Comparison of ENCODE assay signal across 9 mouse cellular contexts in the genomic region with DNA sequence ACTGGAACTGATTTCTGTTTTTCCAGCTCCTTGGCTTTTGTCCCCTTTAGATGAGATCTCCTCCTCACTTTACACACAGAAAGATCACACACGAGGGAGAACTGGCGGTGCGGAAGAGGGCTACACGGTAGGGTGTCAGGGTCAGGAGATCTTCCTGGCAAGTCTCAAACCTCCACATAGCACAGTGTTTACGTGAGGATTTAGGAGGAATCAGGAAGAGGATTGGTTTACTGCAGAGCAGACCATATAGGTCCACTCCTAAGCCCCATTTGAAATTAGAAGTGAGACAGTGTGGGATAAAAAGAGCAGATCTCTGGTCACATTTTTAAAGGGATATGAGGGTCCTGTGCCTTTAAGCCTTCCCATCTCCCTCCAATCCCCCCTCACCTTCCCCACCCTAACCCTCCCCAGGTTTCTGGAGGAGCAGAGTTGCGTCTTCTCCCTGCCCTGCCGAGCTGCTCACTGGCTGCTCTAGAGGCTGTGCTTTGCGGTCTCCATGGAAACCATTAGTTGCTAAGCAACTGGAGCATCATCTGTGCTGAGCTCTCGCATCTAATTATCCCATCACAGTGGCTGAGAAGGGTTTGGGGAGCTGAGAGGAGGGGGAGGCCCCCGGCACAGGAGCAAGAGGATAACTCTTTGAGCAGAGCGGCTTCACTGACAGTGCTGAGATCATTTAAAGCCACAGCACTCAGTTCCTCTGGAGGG. TPM values are rescaled to one million over a fixed set of nuclear protein-coding genes. Genes with fewer than 3 reads are reported as not detected.
A peak's percentile ranks its signal among the peaks of the same experiment; 100 is the strongest.
DNase-seq lines count a peak whose midpoint lies in the region; ATAC-seq and TF ChIP-seq lines count a peak whose summit lies in the region.
"Had no signal": no experiment of that assay in that cellular context is flagged by ENCODE, and none has a peak within 500 bp of the region (broad histone marks: within the 10 kb centered on the region; RNA-seq: fewer than 3 reads in every experiment).

No protein-coding gene starts in this region.

- H3K36me3 ChIP-seq in forebrain, embryonic 11.5 days (ENCODE audit: control insufficient read depth, insufficient read depth, low read length): no peaks in the 10 kb centered on the region
- no peaks in the 10 kb centered on the region for H3K36me3 ChIP-seq in midbrain, embryonic 14.5 days (ENCODE audit: control insufficient read depth, insufficient read depth, low read length)

- peak overlapping the region; percentile 16 for H3K9ac ChIP-seq in forebrain, embryonic 11.5 days (ENCODE audit: low read length)
- H3K9ac ChIP-seq in midbrain, embryonic 14.5 days (replicated peaks; ENCODE audit: low read length): peak overlapping the region; percentile 37

- H3K9me3 ChIP-seq in forebrain, embryonic 11.5 days (ENCODE audit: control insufficient read depth, low read length): no peaks in the 10 kb centered on the region
- no peaks in the 10 kb centered on the region for H3K9me3 ChIP-seq in midbrain, embryonic 14.5 days (ENCODE audit: control insufficient read depth, low read length)

- peak; percentile 35 for DNase-seq in thymus, postnatal 4 days
- no peak for DNase-seq in thymus, postnatal 14 days
- DNase-seq in forebrain, embryonic 11.5 days (ENCODE audit: low spot score): peak; percentile 88
- peak; percentile 87 to 96 for DNase-seq in layer of hippocampus, adult 2 months (ENCODE audit: low spot score in 2 of 2)
- peak; percentile 98 for DNase-seq in midbrain, embryonic 14.5 days
- DNase-seq in urinary bladder, postnatal 10 days (ENCODE audit: low spot score): no peak
- DNase-seq in spleen, postnatal 4 days (ENCODE audit: low spot score in 2 of 2): no peak
- no peak for DNase-seq in thymus, postnatal 36 days

- H3K27me3 ChIP-seq in forebrain, embryonic 11.5 days (ENCODE audit: control insufficient read depth, insufficient read depth, low read length): no peaks in the 10 kb centered on the region
- H3K27me3 ChIP-seq in midbrain, embryonic 14.5 days (ENCODE audit: control insufficient read depth, insufficient read depth, low read length): no peaks in the 10 kb centered on the region

- peak; percentile 94 for ATAC-seq in forebrain, embryonic 11.5 days (replicated peaks; ENCODE audit: low FRiP score)
- peak; percentile 94 for ATAC-seq in midbrain, embryonic 14.5 days (ENCODE audit: low FRiP score, low TSS enrichment)

- peak overlapping the region; percentile 32; the same call in 1 of the 2 replicates for H3K4me2 ChIP-seq in forebrain, embryonic 11.5 days (ENCODE audit: low read depth, low read length, severe bottlenecking)
- H3K4me2 ChIP-seq in midbrain, embryonic 14.5 days (ENCODE audit: low read length): peak overlapping the region; percentile 53

- H3K27ac ChIP-seq in forebrain, embryonic 11.5 days (ENCODE audit: low read depth, low read length): peak overlapping the region; percentile 86
- peak overlapping the region; percentile 90 for H3K27ac ChIP-seq in layer of hippocampus, adult 2 months
- peak overlapping the region; percentile 93 for H3K27ac ChIP-seq in midbrain, embryonic 14.5 days (replicated peaks; ENCODE audit: low read depth, low read length)

- no peak for TF ChIP-seq CTCF in layer of hippocampus, adult 2 months (conservative IDR thresholded peaks at IDR 0.05)

- no peak overlapping the region for H3K4me3 ChIP-seq in forebrain, embryonic 11.5 days (ENCODE audit: low read depth, low read length)
- peak overlapping the region; percentile 43 for H3K4me3 ChIP-seq in layer of hippocampus, adult 2 months
- H3K4me3 ChIP-seq in midbrain, embryonic 14.5 days (replicated peaks; ENCODE audit: low read depth, low read length): peak overlapping the region; percentile 28

- H3K4me1 ChIP-seq in forebrain, embryonic 11.5 days (replicated peaks; ENCODE audit: control insufficient read depth, insufficient read depth, low read length): peaks cover 16% of the 10 kb centered on the region
- H3K4me1 ChIP-seq in midbrain, embryonic 14.5 days (ENCODE audit: control insufficient read depth, insufficient read depth, low read length): peaks cover 32% of the 10 kb centered on the region

- 1% methylated on average over 11 of the region's 11 CpGs for WGBS in forebrain, embryonic 11.5 days
- 0% methylated on average over 11 of the region's 11 CpGs for WGBS in midbrain, embryonic 14.5 days

RNA-seq across cellular contexts. Expression of gene Upk2, which starts 2.4 kb away (rescaled TPM):
- not detected in 2 replicates for polyA plus RNA-seq in forebrain, embryonic 11.5 days (2014; fragmentation: Nextera tagmentation; extraction: Ambion mirVana)
- total RNA-seq in layer of hippocampus, adult 2 months (2021): not detected
- not detected in 2 replicates for polyA plus RNA-seq in midbrain, embryonic 14.5 days (2014; fragmentation: Nextera tagmentation; extraction: Ambion mirVana)
- total RNA-seq: liver, adult 2 months had no signal
- polyA plus RNA-seq: liver, adult 2 months had no signal

RNA-seq across cellular contexts. Expression of gene Foxr1, which starts 16.3 kb away (rescaled TPM):
- not detected in 2 replicates for polyA plus RNA-seq in forebrain, embryonic 11.5 days (2014; fragmentation: Nextera tagmentation; extraction: Ambion mirVana)
- total RNA-seq in layer of hippocampus, adult 2 months (2021): not detected
- polyA plus RNA-seq in midbrain, embryonic 14.5 days (2014; fragmentation: Nextera tagmentation; extraction: Ambion mirVana): not detected in 2 replicates
- total RNA-seq: liver, adult 2 months had no signal
- polyA plus RNA-seq: liver, adult 2 months had no signal

RNA-seq across cellular contexts. Expression of gene Bcl9l, which starts 25.4 kb away (rescaled TPM):
- 8.7 and 10.6 TPM in 2 replicates for polyA plus RNA-seq in forebrain, embryonic 11.5 days (2014; fragmentation: Nextera tagmentation; extraction: Ambion mirVana)
- 10 to 100 TPM; 68.4 to 76.9 TPM for total RNA-seq in layer of hippocampus, adult 2 months (2021)
- 12.6 and 14.9 TPM in 2 replicates for polyA plus RNA-seq in midbrain, embryonic 14.5 days (2014; fragmentation: Nextera tagmentation; extraction: Ambion mirVana)

RNA-seq across cellular contexts. Expression of gene Ccdc84, which starts 38.8 kb away (rescaled TPM):
- polyA plus RNA-seq in forebrain, embryonic 11.5 days (2014; fragmentation: Nextera tagmentation; extraction: Ambion mirVana): 25.5 and 26.8 TPM in 2 replicates
- 10 to 100 TPM; 21.5 to 25.7 TPM for total RNA-seq in layer of hippocampus, adult 2 months (2021)
- 33.3 and 36.4 TPM in 2 replicates for polyA plus RNA-seq in midbrain, embryonic 14.5 days (2014; fragmentation: Nextera tagmentation; extraction: Ambion mirVana)

RNA-seq across cellular contexts. Expression of gene Trappc4, which starts 49.8 kb away (rescaled TPM):
- polyA plus RNA-seq in forebrain, embryonic 11.5 days (2014; fragmentation: Nextera tagmentation; extraction: Ambion mirVana): 186 and 188 TPM in 2 replicates
- 10 to 100 TPM; 63.9 to 75.2 TPM for total RNA-seq in layer of hippocampus, adult 2 months (2021)
- 329 and 359 TPM in 2 replicates for polyA plus RNA-seq in midbrain, embryonic 14.5 days (2014; fragmentation: Nextera tagmentation; extraction: Ambion mirVana)

Comparison
In these comparisons a context has a peak if more than half of its experiments do, and no peak if none do; other contexts are left out.
1. DNase-seq: peak in thymus, postnatal 4 days (single experiment), forebrain, embryonic 11.5 days (single experiment), layer of hippocampus, adult 2 months (2 of 2) and midbrain, embryonic 14.5 days (single experiment); none in thymus, postnatal 14 days (single experiment), urinary bladder, postnatal 10 days (single experiment), spleen, postnatal 4 days (0 of 2) and thymus, postnatal 36 days (0 of 2).
2. Peak in every context shown above with its lines, with median percentiles within 50 percentile points of each other: H3K27ac ChIP-seq.